Mouse (Mus musculus): ENCODE data around the gene Lif. TPM values are rescaled to one million over a fixed set of nuclear protein-coding genes. Genes with fewer than 3 reads are reported as not detected.

The Lif gene
- polyA plus RNA-seq, 1 experiment from 2014 or later: 0.57 TPM

DNA sequence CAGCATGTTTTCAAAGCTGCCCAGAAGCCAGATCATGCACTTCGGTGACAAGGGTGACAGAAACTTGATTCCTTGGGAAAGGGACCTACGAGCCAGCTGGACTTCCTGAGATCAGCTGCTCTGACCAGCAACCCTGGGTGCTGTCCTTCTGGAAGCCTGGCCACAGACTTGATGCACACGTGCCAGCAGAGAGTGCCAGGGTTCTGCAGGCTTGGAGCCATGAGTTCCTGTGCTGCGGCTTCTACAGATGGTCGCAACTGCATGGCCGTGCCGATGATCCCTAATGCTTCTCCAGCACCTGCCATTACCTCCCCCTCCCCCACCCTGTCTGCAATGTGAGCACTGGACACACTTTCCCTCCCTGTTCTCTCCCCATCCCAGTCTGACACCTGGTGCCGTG, 28.9 kb upstream of the Lif start:
- ATAC-seq: no peak
- peak; percentile 44 for DNase-seq (ENCODE audit: low spot score)
- TF ChIP-seq EP300 (IDR thresholded peaks at IDR 0.05) (no peak), CTCF (IDR thresholded peaks at IDR 0.05) (no peak)
- no peak overlapping the region for H3K9ac ChIP-seq (replicated peaks; ENCODE audit: low read depth)
- no peak overlapping the region for H3K4me2 ChIP-seq (replicated peaks; ENCODE audit: low read depth, low read length)
- no peak overlapping the region for H3K4me3 ChIP-seq (ENCODE audit: low read depth, low read length)
- no peaks in the 10 kb centered on the region for H3K9me3 ChIP-seq (ENCODE audit: low read length)
- H3K36me3 ChIP-seq (ENCODE audit: insufficient read depth, low read length): no peaks in the 10 kb centered on the region
- 22% methylated on average over 8 of the region's 8 CpGs for WGBS
- H3K27ac ChIP-seq (ENCODE audit: low read length): no peak overlapping the region
- H3K4me1 ChIP-seq (ENCODE audit: insufficient read depth, low read depth, low read length): no peaks in the 10 kb centered on the region
- no peaks in the 10 kb centered on the region for H3K27me3 ChIP-seq (replicated peaks; ENCODE audit: insufficient read depth, low read length)

GRCm38 (mm10) chr11:4229841-4230240, 27.5 kb upstream of the Lif start:
- ATAC-seq: 0 out of 2 replicates have a peak, but pooled peaks have one; percentile 2
- Histone ChIP-seq H3K9ac (replicated peaks; ENCODE audit: low read depth) (no peak overlapping the region), H3K9me3 (ENCODE audit: low read length) (no peaks in the 10 kb centered on the region), H3K4me1 (ENCODE audit: insufficient read depth, low read depth, low read length) (no peaks in the 10 kb centered on the region), H3K4me3 (ENCODE audit: low read depth, low read length) (no peak overlapping the region), H3K4me2 (replicated peaks; ENCODE audit: low read depth, low read length) (no peak overlapping the region), H3K36me3 (ENCODE audit: insufficient read depth, low read length) (no peaks in the 10 kb centered on the region), H3K27me3 (replicated peaks; ENCODE audit: insufficient read depth, low read length) (no peaks in the 10 kb centered on the region), H3K27ac (ENCODE audit: low read length) (no peak overlapping the region)
- DNase-seq (ENCODE audit: low spot score): no peak
- WGBS: 48% methylated on average over 4 of the region's 4 CpGs
- no peak for TF ChIP-seq CTCF (IDR thresholded peaks at IDR 0.05)
- TF ChIP-seq EP300 (IDR thresholded peaks at IDR 0.05): no peak

DNA sequence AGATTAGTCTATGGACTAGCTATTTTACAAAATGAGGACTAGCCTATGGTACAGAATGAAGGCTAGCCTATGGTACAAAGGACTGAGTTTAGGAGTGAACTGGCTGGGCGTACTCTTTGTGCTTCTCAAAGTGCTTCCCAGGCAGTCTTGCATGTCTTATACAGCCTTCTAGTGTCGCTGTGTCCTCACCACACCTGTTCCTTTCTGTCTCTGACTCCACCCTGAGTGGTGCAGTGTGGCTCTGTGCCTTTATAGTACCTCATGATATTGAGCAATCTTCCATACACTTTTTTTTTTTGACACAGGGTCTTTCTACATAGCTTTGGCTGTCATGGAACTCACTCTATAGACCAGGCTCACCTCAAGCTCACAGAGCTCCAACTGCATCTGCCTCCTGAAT, 25.9 kb upstream of the Lif start:
- no peak overlapping the region for H3K4me3 ChIP-seq (ENCODE audit: low read depth, low read length)
- no peaks in the 10 kb centered on the region for H3K36me3 ChIP-seq (ENCODE audit: insufficient read depth, low read length)
- ATAC-seq (no peak), DNase-seq (ENCODE audit: low spot score) (no peak)
- H3K4me1 ChIP-seq (ENCODE audit: insufficient read depth, low read depth, low read length): no peaks in the 10 kb centered on the region
- no peaks in the 10 kb centered on the region for H3K27me3 ChIP-seq (replicated peaks; ENCODE audit: insufficient read depth, low read length)
- WGBS: 90% methylated on average over 2 of the region's 2 CpGs
- H3K9me3 ChIP-seq (ENCODE audit: low read length): no peaks in the 10 kb centered on the region
- TF ChIP-seq CTCF (IDR thresholded peaks at IDR 0.05) (no peak), EP300 (IDR thresholded peaks at IDR 0.05) (no peak)
- H3K9ac ChIP-seq (replicated peaks; ENCODE audit: low read depth): no peak overlapping the region
- H3K4me2 ChIP-seq (replicated peaks; ENCODE audit: low read depth, low read length): no peak overlapping the region
- no peak overlapping the region for H3K27ac ChIP-seq (ENCODE audit: low read length)

DNA sequence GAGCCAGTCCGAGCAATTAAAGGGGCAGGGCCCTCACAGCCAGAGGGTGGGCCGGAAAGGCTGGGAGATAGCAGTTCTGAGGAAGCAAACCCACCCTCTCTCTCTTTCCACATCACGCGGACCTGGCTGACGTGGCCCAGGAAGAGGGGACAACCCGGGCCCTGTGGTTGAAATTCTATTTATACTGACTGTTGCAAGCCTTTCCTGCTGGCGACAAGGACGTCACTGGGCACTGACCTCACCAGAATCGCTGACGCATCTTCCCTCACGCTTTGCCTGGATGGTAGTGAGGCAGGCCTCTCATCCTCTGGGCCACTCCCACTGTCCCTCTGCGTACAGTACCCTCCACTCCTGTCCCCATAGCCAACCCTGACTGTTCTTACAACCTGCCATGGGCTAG, 24.7 kb upstream of the Lif start:
- DNase-seq (ENCODE audit: low spot score) (peak; percentile 61), ATAC-seq (peak; percentile 73)
- H3K4me1 ChIP-seq (ENCODE audit: insufficient read depth, low read depth, low read length): no peaks in the 10 kb centered on the region
- TF ChIP-seq CTCF (IDR thresholded peaks at IDR 0.05): no peak
- TF ChIP-seq EP300 (IDR thresholded peaks at IDR 0.05): peak; percentile 54
- no peak overlapping the region for H3K4me3 ChIP-seq (ENCODE audit: low read depth, low read length)
- no peak overlapping the region for H3K4me2 ChIP-seq (replicated peaks; ENCODE audit: low read depth, low read length)
- no peak overlapping the region for H3K27ac ChIP-seq (ENCODE audit: low read length)
- no peaks in the 10 kb centered on the region for H3K36me3 ChIP-seq (ENCODE audit: insufficient read depth, low read length)
- no peak overlapping the region for H3K9ac ChIP-seq (replicated peaks; ENCODE audit: low read depth)
- WGBS: 42% methylated on average over 12 of the region's 12 CpGs
- no peaks in the 10 kb centered on the region for H3K27me3 ChIP-seq (replicated peaks; ENCODE audit: insufficient read depth, low read length)
- no peaks in the 10 kb centered on the region for H3K9me3 ChIP-seq (ENCODE audit: low read length)

DNA sequence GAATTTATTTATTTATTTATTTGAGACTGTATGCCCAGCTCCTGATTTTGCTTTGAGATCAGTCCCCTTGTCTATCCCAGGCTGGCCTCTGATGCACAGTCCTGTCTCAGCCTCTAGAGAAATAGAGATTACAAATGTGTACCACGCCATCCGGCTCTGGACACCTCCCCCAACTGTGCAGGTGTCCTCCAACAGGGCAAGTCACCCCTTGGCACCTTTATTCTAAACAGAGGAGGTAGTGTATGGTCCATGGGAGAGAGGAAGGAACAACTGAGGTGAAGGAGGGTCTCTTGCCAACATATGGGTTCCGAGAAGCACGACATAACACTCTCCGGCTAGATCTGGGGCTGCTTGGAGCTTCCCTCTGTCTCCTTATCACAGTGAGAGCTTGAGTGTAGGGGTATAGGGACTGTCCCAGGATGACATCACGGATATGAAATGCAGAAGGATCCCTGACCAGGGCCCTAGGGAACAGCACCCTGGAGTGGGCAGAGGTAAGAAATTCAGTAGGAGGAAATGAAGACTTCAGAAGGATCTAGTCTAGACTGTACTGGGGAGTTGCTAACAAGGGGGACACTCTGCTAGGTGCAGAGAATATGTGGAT, 22.2 kb upstream of the Lif start:
- no peak for TF ChIP-seq EP300 (IDR thresholded peaks at IDR 0.05)
- Histone ChIP-seq H3K27ac (ENCODE audit: low read length) (no peak overlapping the region), H3K27me3 (replicated peaks; ENCODE audit: insufficient read depth, low read length) (no peaks in the 10 kb centered on the region), H3K9ac (replicated peaks; ENCODE audit: low read depth) (no peak overlapping the region), H3K4me2 (replicated peaks; ENCODE audit: low read depth, low read length) (no peak overlapping the region), H3K36me3 (ENCODE audit: insufficient read depth, low read length) (no peaks in the 10 kb centered on the region), H3K4me1 (ENCODE audit: insufficient read depth, low read depth, low read length) (no peaks in the 10 kb centered on the region), H3K4me3 (ENCODE audit: low read depth, low read length) (no peak overlapping the region), H3K9me3 (ENCODE audit: low read length) (no peaks in the 10 kb centered on the region)
- DNase-seq (ENCODE audit: low spot score) (no peak), ATAC-seq (no peak)
- 86% methylated on average over 6 of the region's 6 CpGs for WGBS

- Histone ChIP-seq H3K9ac (replicated peaks; ENCODE audit: low read depth) (no peak within 1 kb of the TSS), H3K9me3 (ENCODE audit: low read length) (no peaks in the 10 kb centered on the region), H3K27me3 (replicated peaks; ENCODE audit: insufficient read depth, low read length) (no peaks in the 10 kb centered on the region), H3K4me2 (replicated peaks; ENCODE audit: low read depth, low read length) (no peak within 1 kb of the TSS), H3K36me3 (ENCODE audit: insufficient read depth, low read length) (no peaks in the 10 kb centered on the region), H3K4me3 (ENCODE audit: low read depth, low read length) (0 out of 2 replicates have a peak within 1 kb of the TSS, but pooled peaks have one; percentile 10), H3K27ac (ENCODE audit: low read length) (no peak within 1 kb of the TSS), H3K4me1 (ENCODE audit: insufficient read depth, low read depth, low read length) (no peaks in the 10 kb centered on the region)
- TF ChIP-seq CTCF (IDR thresholded peaks at IDR 0.05) (no peak), EP300 (IDR thresholded peaks at IDR 0.05) (no peak)
- ATAC-seq (no peak), DNase-seq (ENCODE audit: low spot score) (no peak)
- 59% methylated on average over 16 of the region's 16 CpGs for WGBS
Measured at GRCm38 (mm10) chr11:4235665-4236545, 21.5 kb upstream of the Lif start, which contains the start of gene Osm. TSS of gene Osm (plus strand) at chr11:4236420.
